Mouse (Mus musculus) adrenal gland, postnatal 25 days (tissue): ENCODE data around the gene Olfr1417. TPM values are rescaled to one million over a fixed set of nuclear protein-coding genes. Genes with fewer than 3 reads are reported as not detected.
"Not testable (repeated sequence)": the region's sequence is repeated elsewhere in the genome, so short reads cannot be mapped to it uniquely, and the experiment has no call there.

ENCODE experiments used
- DNase-seq: peaks from one replicate; pipeline ENCODE4 v3.0.0; 2021; ENCODE audit warnings: mixed read lengths
- long read RNA-seq: library from polyadenylated mRNA; stranded (forward); transcript quantifications from one replicate; pipeline ENCODE4 v2.0.0, GENCODE M21; 2021
- total RNA-seq: library from RNA; stranded (reverse); gene quantifications from 2 replicates; pipeline ENCODE4 v1.2.3, GENCODE M21; 2021

Olfr1417 gene
- not detected in 2 replicates for total RNA-seq
- long read RNA-seq, result 0 reads

DNA sequence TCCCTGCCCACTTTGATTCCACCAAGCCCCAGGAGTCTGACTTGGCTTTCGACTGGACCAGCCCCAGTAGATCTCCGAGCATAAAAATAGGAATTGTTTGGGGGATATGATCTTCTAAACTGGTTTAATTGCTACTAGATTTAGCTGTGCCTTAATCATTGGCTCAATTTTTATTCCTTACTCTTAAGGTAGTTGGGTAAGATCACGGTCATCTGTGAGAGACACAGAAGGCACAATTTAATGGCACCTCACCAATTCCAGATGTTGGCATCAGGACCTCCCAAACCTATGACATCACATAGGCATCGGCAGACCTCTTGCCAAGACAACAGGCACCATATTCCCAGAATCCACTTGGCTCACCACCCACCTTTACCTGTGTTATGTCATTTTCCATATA, at the start of gene Olfr1417:
TSS of gene Olfr1417 (minus strand) at position 101 of the 400 bp plus-strand sequence.
- no peak for DNase-seq

GRCm38 (mm10) chr19:11886265-11886664, 47.2 kb upstream of the Olfr1417 start, which contains the start of gene Olfr1420:
TSS of gene Olfr1420 (plus strand) at chr19:11886565.
- DNase-seq, result no peak

GRCm38 (mm10) chr19:11878404-11878803, 39.4 kb upstream of the Olfr1417 start:
- DNase-seq, result not testable (repeated sequence)

- no peak for DNase-seq
Measured at GRCm38 (mm10) chr19:11875006-11875405, 36.0 kb upstream of the Olfr1417 start, which contains the start of gene Olfr1419. TSS of gene Olfr1419 (minus strand) at chr19:11875106.

GRCm38 (mm10) chr19:11867837-11868236, 28.8 kb upstream of the Olfr1417 start:
- DNase-seq, result no peak

- DNase-seq, result no peak
Measured at GRCm38 (mm10) chr19:11860966-11861365, 21.9 kb upstream of the Olfr1417 start, which contains the start of gene Olfr1418. TSS of gene Olfr1418 (minus strand) at chr19:11861066.

DNA sequence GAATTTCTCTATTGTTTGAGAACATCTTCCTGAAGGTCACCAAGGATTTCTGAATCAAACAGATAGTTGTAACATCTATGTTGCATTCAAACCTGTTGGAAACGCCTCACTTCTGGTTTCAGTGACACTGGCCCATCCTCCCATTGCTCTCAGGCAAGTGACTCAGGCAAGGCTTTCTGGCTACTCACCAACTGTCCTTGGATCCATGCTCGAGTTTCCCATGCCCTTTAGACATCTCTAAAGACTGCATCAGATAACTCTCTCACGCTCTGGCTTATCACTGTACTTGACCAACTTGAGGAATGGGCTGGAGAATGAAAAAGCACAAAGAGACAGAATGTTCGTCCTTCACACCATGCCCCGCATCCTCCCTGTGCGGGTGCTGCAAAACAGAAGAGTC, 17.5 kb upstream of the Olfr1417 start:
- peak; percentile 41 for DNase-seq

- no peak for DNase-seq
Measured at GRCm38 (mm10) chr19:11854821-11855220, 15.8 kb upstream of the Olfr1417 start.

- DNase-seq, result no peak
Measured at GRCm38 (mm10) chr19:11852652-11853051, 13.6 kb upstream of the Olfr1417 start.

DNA sequence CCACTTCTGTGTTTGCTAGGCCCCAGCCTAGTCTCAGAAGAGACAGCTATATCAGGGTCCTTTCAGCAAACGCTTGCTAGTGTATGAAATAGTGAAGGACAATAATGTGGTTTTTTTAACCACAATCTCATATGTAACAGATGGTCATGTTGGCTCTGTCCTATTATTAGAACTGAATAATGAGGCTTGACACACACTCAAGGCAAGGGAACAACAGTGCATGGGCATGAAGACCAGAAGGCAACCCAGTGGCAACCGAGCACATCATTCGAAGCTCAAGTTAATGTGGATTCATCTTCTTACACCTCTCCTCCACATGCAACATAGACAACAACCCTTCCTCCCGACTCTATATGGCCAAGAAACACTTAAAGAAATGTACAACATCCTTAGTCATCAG, 7.3 kb upstream of the Olfr1417 start:
- DNase-seq, result no peak

DNA sequence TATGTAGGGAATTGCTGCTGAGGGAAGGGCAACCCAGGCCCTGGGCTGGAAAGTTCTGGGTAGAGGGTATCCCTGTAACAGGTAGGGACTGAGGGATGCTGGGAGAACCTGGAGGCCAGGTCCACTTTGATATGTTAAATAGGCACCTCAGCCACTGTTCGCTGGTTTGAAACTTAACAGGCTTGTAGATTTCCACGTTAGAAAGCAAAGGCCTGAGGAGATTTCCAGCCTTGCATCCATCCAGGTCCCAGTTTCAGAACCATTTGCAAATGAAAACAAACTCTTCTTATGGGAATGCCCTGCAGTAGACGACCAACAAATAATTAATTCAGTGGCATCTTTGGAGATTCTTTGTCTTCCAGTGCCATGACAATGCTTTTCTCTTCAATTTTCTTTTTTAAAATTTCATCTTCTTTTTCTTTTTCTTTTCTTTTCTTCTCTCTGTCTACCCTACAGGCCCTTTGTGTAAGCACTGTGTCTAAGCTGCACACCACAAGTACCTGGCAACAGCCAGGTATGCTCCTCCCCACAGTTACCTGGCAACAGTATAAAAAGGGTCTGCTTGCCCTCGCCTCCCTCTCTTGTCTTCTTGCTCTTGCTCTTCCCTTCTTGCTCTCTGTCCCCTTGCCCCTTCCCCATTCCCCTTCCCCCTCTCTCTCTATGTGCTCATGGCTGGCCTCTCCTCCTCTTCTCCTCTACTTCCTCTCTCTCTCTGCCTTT, 15.5 kb downstream of the Olfr1417 start:
- DNase-seq, result no peak

DNA sequence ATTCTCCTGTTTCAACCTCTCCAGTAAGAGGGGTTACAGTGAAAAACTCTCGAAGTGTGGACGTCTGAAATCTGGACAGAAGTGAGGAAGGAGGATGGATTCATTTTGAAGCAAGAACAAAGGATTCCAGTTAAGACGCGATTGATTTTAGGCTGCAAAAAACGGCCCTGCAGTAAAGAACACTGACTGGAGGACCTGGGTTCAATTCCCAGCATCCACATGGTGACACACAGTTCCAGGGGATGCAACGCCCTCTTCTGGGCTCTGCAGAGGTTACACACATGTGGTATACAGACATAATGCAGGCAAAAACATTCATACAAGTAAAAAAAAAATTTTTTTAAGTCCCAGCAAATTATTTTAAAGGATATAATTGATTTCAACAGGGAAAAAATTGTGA, 18.8 kb downstream of the Olfr1417 start:
- no peak for DNase-seq

DNA sequence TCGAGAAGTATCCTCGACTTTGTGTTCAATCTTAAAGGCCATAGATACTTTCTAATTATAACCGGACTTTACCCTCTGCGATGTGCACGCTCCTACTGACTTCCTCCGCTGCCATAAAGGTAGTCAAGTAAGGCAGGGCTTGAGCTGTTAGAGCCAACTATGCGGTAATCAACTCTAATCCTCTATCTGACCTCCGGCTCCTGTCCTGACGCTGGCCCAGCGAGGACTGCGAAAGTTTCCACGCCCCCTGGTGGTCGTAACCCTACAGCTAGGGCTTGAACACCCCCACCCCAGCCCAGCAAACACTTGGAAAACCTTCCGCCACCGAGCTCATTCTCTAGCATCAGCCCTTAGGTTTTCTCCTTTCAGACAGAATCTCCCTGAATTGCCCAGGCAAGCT, 19.2 kb downstream of the Olfr1417 start:
- peak; percentile 85 for DNase-seq

DNA sequence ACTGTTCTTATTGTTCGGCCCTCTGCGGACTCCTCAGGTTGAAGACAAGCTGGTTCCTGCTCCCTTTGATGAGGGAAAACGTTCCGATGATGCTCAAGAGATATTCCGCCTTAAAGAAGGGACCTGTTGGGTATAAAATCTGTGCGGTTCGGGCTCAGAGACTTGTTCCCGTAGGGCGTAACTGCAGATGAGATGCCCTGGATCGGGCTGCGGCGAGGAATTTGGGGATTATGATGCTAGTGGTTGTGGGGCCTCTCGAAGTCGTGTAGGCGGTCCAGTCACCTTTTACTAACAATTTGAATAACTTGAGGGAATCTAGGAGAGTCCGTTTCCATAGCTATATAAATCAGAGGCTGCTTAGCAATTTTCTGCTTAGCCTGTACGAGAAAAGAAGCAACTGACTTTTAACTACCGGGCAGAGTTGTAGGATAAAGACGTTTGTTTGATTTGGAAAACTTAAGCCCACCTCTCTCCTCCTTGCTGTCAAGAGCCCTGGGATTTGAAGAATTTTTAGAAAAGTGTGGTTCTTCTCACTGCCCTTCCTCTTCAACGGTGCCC, 19.8 kb downstream of the Olfr1417 start, which contains the start of gene Stx3:
TSS of gene Stx3 (minus strand) at position 261 of the 558 bp plus-strand sequence.
- no peak for DNase-seq

DNA sequence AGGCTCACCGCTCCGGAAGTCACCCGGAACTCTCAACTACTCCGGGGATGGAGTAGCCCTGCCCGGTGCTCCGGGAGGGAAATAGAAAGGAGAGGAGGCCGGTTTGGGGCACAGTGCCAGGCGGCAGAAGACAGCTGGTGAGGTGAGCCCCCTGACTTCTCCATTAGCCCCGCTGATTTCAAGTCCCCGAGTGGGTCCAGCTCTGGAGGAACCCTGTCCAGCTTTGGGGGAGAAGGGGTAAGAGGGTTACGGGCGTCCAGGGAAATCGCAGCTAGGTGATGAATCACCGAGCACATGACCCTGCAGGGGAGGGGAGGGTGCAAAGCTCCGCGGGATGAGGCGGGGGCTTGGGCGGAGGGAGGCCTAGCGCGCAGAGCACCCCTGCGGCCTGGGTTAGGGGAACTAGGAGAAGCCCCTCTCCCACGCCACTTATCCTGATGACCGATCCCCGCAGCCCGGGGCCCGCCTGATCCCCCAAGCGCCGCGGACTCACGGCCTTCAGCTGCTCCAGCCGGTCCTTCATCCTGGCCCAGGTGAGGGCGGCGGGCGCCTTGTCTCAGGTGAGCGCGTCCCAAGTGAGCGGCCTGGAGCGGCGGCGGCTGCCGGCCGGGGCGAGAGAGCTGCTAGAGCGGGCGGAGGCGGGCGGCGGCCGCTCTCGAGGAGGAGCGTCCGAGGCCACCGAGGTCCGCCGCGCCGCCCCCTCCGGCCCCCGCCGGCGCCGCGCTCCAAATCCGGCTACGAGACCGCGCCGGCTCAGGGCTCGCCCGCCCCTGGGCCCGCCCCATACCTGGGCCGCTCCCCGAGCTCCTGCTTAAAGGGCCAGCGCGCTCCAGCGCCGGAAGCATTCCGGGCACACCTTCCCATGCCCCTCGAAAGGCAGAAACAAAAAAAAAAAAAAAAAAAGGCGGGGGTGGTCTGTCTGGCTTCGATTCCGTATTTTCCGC, 20.5 kb downstream of the Olfr1417 start:
- peak; percentile 78 for DNase-seq

DNA sequence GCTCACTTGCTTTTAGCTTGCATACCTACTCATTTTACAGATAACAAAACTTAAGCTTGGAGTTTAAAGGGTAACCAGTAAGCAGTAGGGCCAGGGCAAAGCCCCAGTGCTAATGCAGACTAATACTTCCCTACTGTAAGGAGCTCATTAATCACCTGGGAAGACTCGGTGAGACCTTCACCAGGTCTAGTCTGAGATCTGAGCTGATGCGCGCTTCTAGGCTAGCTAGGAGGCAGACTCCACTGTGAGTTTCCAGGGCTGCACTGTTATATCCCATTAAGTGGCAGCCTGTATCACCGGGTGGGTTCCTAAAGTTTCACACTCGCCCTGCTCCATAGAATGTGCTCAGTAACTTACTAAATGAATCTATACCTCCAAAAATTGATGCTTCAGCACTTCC, 21.4 kb downstream of the Olfr1417 start:
- no peak for DNase-seq

DNA sequence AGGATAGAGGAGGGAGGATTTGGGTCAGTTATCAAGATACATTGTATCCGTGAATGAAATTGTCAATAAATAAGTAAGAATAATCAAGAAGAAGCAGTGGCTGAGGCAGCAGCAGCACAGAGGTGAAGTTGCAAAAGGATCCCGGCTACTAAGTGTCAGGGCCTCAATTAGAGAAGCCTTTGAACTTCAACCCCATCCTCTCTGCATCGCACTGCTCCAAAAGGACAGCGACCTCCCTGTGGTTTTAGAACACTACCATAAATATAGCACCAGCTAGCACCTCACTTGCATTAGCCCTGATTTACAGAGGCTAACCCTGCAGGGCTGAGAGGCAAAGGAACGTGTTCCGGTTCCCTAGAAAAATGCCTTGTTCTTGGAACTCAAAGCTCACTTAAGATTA, 22.3 kb downstream of the Olfr1417 start:
- DNase-seq, result no peak

GRCm38 (mm10) chr19:11814742-11815333, 24.2 kb downstream of the Olfr1417 start:
- no peak for DNase-seq

GRCm38 (mm10) chr19:11813649-11814048, 25.4 kb downstream of the Olfr1417 start:
- DNase-seq, result no peak

- no peak for DNase-seq
Measured at GRCm38 (mm10) chr19:11813136-11813535, 25.9 kb downstream of the Olfr1417 start.

DNA sequence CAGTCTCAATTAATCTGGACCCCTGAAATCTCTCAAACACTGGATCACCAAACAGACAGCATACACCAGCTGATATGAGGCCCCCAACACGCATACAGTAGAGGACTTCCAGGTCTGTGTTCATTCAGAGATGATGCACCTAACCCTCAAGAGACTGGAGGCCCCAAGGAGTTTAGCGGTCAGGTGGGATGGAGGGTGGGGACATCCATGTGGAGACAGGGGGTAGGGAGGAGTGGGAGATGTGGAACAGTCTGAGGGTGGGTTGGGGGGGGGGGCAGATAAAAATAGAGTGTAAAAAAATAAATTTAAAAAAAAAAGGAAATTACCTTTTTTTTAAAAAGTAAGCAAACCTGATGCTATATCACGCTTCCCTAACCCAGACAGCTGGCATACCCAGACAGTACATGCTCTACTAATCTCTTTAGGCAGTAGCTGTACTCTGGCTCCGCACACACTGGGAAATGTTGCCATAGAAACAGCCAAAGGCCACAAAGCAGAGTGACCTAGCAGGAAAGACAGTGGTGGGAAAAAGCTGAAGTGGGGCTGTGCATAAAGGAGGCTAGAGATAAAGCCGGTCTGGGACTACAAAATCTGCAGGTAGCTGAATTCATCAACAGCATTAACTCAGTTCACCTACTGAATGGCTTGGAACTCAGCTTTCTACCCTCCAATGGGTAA, 27.2 kb downstream of the Olfr1417 start:
- no peak for DNase-seq

DNA sequence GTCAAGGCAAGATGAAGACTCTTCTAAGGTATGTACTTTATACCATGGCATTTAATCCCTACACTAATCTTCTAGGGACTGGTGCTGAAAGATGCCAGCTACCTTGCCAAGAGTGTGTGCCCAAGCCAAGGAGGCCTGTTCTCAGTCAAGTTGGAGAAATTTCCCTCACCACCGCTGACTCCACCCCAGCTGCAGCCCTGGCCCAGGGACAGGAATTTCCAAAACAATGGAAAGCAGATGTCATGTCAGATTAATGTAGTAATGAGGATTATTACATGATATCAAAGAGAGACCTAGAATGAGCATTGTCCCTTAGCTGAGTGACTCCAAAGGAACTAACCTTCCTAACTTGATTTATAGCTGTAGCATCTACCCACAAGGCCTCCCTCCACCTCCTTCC, 28.2 kb downstream of the Olfr1417 start:
- no peak for DNase-seq
